Mouse (Mus musculus): ENCODE results near the gene Fars2.
"Not testable (repeated sequence)": the region's sequence is repeated elsewhere in the genome, so short reads cannot be mapped to it uniquely, and the experiment has no call there.

Fars2 gene

GRCm38 (mm10) chr13:36448565-36448964, 331.4 kb downstream of the Fars2 start:
- no peak for DNase-seq (ENCODE audit: low read depth in 1 of 2, low spot score in 2 of 2)

- no peak for DNase-seq (ENCODE audit: low read depth in 1 of 2, low spot score in 2 of 2)
Observed at GRCm38 (mm10) chr13:36451437-36451836, 334.2 kb downstream of the Fars2 start.

- no peak for DNase-seq (ENCODE audit: low read depth in 1 of 2, low spot score in 2 of 2)
Observed at GRCm38 (mm10) chr13:36460473-36460872, 343.3 kb downstream of the Fars2 start.

- no peak for DNase-seq (ENCODE audit: low read depth in 1 of 2, low spot score in 2 of 2)
Observed at GRCm38 (mm10) chr13:36463669-36464068, 346.5 kb downstream of the Fars2 start.

GRCm38 (mm10) chr13:36466076-36466475, 348.9 kb downstream of the Fars2 start:
- DNase-seq (ENCODE audit: low read depth in 1 of 2, low spot score in 2 of 2): not testable (repeated sequence)

- no peak for DNase-seq (ENCODE audit: low read depth in 1 of 2, low spot score in 2 of 2)
Observed at GRCm38 (mm10) chr13:36466515-36466921, 349.3 kb downstream of the Fars2 start.

- DNase-seq (ENCODE audit: low read depth in 1 of 2, low spot score in 2 of 2): no peak
Observed at GRCm38 (mm10) chr13:36467849-36468248, 350.6 kb downstream of the Fars2 start.

GRCm38 (mm10) chr13:36468963-36469362, 351.8 kb downstream of the Fars2 start:
- DNase-seq (ENCODE audit: low read depth in 1 of 2, low spot score in 2 of 2): no peak

- no peak for DNase-seq (ENCODE audit: low read depth in 1 of 2, low spot score in 2 of 2)
Observed at GRCm38 (mm10) chr13:36469412-36470125, 352.4 kb downstream of the Fars2 start.

- no peak for DNase-seq (ENCODE audit: low read depth in 1 of 2, low spot score in 2 of 2)
Observed at GRCm38 (mm10) chr13:36477648-36478047, 360.4 kb downstream of the Fars2 start.

- no peak for DNase-seq (ENCODE audit: low read depth in 1 of 2, low spot score in 2 of 2)
Observed at GRCm38 (mm10) chr13:36478243-36478642, 361.0 kb downstream of the Fars2 start.

- DNase-seq (ENCODE audit: low read depth in 1 of 2, low spot score in 2 of 2): no peak
Observed at GRCm38 (mm10) chr13:36480101-36480500, 362.9 kb downstream of the Fars2 start.

- no peak for DNase-seq (ENCODE audit: low read depth in 1 of 2, low spot score in 2 of 2)
Observed at GRCm38 (mm10) chr13:36484391-36484790, 367.2 kb downstream of the Fars2 start.

- no peak for DNase-seq (ENCODE audit: low read depth in 1 of 2, low spot score in 2 of 2)
Observed at GRCm38 (mm10) chr13:36486756-36487155, 369.5 kb downstream of the Fars2 start.

- DNase-seq (ENCODE audit: low read depth in 1 of 2, low spot score in 2 of 2): no peak
Observed at GRCm38 (mm10) chr13:36489365-36489764, 372.2 kb downstream of the Fars2 start.

- DNase-seq (ENCODE audit: low read depth in 1 of 2, low spot score in 2 of 2): no peak
Observed at GRCm38 (mm10) chr13:36490612-36491011, 373.4 kb downstream of the Fars2 start.

GRCm38 (mm10) chr13:36492397-36492796, 375.2 kb downstream of the Fars2 start:
- DNase-seq (ENCODE audit: low read depth in 1 of 2, low spot score in 2 of 2): no peak

- DNase-seq (ENCODE audit: low read depth in 1 of 2, low spot score in 2 of 2): no peak
Observed at GRCm38 (mm10) chr13:36493294-36493693, 376.1 kb downstream of the Fars2 start.

- no peak for DNase-seq (ENCODE audit: low read depth in 1 of 2, low spot score in 2 of 2)
Observed at GRCm38 (mm10) chr13:36493762-36494161, 376.6 kb downstream of the Fars2 start.

GRCm38 (mm10) chr13:36495980-36496379, 378.8 kb downstream of the Fars2 start:
- no peak for DNase-seq (ENCODE audit: low read depth in 1 of 2, low spot score in 2 of 2)

GRCm38 (mm10) chr13:36497346-36497745, 380.1 kb downstream of the Fars2 start:
- DNase-seq (ENCODE audit: low read depth in 1 of 2, low spot score in 2 of 2): no peak

GRCm38 (mm10) chr13:36500370-36500905, 383.2 kb downstream of the Fars2 start:
- DNase-seq (ENCODE audit: low read depth in 1 of 2, low spot score in 2 of 2): no peak

- DNase-seq (ENCODE audit: low read depth in 1 of 2, low spot score in 2 of 2): no peak
Observed at GRCm38 (mm10) chr13:36503551-36503950, 386.3 kb downstream of the Fars2 start.
